Mouse (Mus musculus) layer of hippocampus, postnatal 14 days (tissue): ENCODE results near the gene Gm973. TPM values are rescaled to one million over a fixed set of nuclear protein-coding genes. Genes with fewer than 3 reads are reported as not detected.

Source experiments
- DNase-seq, 2 experiments: peaks; one replicate each; pipeline ENCODE4 v3.0.0; 2021 to 2022; ENCODE audit warnings: low spot score in 2 of 2, mixed read lengths in 1 of 2
- total RNA-seq, 2 experiments: library from RNA; stranded (reverse); gene quantifications; 2 replicates each; pipeline ENCODE4 v1.2.3; 2021

The Gm973 gene
- total RNA-seq, 2 experiments from 2014 or later: 10.2 to 11.5 TPM

DNA sequence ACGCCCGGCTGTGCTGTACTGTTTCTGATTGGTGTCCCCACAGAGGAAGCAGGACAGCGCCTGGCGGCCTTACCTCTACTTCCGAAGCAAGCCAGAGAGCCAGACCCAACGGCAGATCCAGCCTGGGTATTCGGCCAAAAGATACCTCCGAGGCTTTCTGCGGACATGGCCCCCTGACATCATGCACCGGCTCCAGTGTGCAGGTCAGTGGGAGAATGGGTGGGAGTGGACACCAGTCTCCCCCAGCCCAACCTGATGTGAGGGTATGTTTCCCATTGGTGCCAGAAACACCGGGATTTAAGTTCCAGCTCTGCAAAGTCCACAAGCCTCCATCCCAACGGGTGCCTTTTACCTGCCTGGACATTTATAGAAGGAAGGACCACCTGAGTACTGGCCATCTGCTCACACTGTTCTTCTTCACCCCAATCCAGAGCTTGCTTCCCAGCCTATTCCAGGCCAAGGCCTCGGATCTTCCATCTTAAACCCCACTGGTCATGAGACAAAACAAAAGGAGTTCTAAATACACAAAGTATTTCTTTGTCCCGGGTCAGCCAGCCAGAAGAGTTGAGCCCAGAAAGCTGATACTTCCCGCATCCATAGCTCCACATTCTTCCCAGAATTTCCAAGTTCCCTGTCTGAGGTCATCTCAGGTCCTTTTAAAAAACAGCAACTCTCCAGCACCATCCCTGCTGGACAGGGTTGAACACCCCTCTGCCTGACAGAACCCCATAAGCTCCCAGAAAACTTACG, 25.4 kb downstream of the Gm973 start:
- DNase-seq: no peak

DNA sequence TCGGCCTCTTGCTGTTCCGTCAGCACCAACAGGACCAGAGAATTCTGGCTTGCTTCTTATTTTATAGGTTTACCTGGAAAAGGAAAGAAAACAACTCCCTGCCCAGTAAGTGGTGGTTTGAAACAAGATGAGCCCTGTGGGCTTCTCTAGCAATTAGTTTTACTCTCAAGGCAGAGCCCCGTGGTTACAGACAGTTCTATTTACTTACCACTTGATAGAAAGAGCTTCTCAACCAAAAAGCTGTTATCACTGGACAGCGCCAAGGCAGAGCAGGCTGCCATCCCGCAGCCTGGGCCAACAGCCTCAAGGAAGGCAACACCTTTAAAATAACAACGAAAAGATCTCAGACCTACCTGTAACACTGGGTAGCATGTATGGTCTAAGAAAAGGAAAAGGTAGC, 26.2 kb downstream of the Gm973 start:
- DNase-seq: no peak

DNA sequence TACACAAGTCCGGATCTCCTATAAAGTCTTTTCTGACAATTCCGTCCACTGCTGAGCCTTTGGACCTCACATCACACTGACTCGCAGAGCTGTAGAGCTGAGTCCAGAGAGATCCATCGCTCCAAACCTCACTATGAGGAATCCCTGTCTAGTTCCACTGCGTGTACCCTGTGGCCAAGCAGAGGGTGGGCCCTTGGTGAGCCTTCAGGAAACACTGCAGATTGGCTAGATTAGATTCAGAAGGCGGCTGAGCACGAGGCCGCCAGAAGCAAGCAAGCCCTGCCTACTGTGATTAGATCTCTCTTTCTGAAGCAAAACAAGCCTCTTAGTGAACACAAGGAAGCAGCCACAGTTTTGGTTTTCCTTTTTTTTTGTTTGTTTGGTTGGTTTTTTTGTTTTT, 27.8 kb downstream of the Gm973 start:
- no peak for DNase-seq

DNA sequence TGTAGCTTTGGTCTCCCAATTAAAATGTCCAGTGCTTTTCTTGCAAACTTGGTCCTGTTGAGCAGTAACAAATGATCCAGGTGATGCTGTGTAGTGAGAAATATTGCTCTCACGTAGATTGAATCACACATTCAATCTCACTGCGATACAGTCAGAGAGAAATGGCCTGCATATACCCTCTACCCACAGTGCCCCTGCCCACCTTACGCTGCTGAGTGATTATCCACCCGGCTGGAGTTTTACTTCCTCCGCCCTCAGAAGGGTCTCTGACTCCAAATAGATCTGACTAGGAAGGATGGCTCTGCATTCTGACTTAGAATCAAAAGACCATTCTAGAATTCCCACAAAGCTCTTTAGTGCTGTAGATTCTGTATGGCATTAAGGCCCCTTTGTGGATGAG, 32.4 kb downstream of the Gm973 start:
- no peak for DNase-seq

DNA sequence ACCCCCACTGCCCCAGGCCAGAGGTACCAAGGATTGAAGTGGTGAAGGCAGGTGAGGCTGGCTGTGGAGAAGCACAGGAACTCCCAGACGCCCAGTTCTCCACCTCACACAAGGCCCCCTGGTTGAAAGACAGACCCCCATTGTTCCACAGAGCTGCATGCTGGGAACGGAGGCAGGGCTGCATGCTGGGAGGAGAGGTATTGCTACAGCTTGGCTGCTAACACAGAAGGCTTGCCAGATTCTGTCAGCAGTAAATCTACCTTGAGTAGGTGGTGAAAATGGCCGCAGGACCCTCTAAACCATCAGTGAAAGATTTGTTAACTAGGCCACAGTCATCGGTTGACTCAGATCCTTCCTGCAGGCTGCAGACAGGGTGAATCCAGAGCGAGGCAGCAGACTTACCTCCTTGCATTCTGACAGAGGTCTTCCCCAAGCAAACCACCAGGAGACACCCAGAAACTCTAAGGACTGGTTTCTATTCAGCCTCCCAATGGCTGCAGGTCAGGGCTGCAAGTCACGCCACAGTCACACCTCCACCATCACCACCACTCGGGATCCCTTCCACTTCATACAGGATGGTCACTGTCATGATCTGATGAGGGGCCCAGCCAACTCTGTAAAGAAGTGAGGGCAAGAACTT, 33.1 kb downstream of the Gm973 start:
- no peak for DNase-seq

- DNase-seq: no peak
Observed at GRCm38 (mm10) chr1:59550227-59550626, 34.2 kb downstream of the Gm973 start.

DNA sequence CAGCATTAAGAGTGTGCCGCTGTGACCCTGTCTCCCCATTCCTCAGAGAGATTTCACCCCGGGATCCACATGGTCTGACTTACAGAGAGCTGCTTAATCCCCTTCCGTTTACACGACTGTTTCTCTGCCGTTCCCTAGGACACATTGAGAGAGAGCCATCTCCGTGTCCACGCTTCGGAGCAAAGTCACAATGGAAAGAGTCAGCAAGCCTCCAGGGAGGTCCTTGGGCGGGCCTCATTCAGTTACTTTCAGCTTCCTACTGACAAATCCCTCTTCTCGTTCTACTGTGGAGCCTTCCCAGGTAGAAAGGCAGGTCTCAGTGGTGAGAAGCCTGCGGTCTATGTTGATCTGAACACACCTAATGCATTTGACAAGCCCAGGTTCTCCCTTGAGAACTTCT, 34.9 kb downstream of the Gm973 start:
- no peak for DNase-seq

DNA sequence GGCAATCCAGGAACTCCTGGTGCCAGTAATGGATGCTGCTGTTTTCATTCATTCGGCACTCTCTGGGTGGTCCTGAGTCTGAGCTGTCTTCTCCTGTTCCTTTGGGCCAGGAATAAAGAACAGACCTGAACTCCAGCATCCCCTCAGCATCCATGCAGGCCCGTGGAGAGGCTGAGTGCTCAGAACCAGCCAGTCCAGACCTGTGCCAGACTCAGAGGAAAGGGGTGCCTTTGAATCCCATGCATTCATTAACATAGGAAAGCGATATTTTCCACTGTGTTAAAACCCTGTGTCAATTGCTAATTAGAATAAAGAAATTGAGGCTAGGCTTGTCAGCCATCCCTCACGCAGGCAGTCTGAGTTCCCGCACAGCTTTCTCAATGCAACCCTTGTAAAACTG, 37.6 kb downstream of the Gm973 start:
- DNase-seq: no peak

DNA sequence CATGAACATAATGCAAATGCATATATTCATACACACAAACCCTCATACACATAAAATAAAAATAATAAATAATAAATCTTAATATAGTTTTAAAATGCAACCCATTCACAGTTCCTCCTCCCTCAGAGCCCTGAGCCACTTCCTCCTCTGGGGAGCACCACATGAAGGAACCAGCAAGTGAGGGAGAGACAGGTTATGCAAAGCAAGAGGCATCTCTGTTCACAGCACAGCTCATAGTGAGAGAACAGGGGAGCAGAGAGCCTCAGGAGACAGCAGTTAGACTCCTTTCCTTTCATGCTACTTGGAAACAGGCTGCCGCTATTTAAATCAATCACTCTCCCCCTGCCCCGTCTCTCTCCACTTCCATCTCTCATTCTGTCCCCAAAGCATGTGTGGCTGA, 47.5 kb downstream of the Gm973 start:
- no peak for DNase-seq

GRCm38 (mm10) chr1:59565804-59566203, 49.7 kb downstream of the Gm973 start:
- DNase-seq: no peak

DNA sequence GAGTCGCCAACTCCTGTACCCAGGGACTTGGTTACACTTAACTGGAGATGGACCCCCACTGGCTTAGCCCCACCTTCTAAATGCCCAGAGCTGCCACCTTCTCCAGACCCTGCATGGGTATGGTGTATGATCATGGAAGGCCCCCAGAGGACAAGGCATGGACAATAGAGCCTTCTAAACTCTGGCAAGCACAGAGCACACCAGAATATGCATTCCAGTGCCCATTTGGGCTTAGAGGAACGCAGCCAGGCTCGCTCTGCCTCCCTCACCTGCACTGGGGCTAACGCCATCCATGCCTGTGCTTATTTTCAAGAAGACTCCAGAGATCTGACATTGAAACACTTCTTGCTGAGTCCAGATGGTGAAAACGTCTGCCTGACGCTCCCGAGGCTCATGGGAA, 50.2 kb downstream of the Gm973 start:
- no peak for DNase-seq

GRCm38 (mm10) chr1:59566926-59567325, 50.9 kb downstream of the Gm973 start:
- DNase-seq: peak; percentile 24 to 47

DNA sequence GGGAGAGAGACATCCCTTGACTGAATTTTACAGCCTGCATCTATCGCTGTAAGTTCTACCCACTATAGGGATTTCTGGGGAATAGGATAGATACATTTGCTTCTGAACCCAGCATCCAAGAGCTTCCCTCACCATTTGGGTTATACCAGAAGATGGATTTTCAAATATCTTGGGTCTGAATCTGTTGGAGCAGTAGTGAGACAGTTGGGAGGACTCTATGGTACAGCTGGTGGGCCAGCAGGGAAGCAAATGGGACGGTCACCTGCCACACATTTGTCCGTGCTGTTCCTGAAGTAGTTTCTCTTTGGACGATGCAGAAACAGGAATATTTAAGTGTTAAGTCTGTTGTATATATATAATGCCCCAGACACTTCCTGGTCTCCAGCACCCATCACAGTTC, 51.5 kb downstream of the Gm973 start:
- DNase-seq: no peak

DNA sequence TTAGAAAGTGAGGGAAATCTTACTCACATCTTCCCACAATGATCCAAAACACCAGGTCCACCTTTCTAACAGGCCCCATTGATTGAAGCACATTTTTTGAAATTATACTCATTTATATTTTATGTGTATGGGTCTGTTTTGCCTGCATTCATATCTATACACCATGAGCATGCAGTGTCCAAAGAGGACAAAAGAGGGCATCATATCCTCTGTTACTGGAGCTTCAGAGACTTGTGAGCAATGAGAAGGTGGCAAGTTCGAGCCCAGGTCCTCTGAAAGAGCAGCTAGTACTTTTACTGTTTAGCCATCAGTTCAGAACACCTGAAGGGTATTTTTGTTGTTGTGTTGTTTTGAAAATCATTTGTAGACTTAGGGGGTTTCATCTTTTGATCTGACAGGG, 52.2 kb downstream of the Gm973 start:
- no peak for DNase-seq

DNA sequence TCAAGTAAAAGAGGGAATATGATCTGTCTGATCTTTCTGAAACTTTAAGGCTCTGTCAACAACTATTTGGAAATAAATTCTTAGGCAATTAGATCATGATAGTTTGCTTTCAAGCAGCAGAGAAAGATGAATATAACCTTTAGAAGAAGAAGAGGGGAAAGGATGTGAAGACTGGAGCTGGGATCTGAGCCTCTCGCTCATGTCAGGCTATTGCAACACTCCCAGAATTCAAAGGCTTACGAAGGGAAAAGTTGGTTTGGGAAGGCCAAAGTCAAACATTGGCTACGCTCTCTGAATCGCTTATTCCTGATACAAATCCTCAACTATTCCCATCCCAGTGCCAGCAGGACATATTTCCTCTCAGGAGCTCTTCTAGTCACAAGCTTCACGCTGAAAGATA, 53.2 kb downstream of the Gm973 start:
- DNase-seq: no peak

GRCm38 (mm10) chr1:59570767-59571166, 54.7 kb downstream of the Gm973 start:
- DNase-seq: no peak

GRCm38 (mm10) chr1:59571502-59571901, 55.4 kb downstream of the Gm973 start:
- DNase-seq: no peak

DNA sequence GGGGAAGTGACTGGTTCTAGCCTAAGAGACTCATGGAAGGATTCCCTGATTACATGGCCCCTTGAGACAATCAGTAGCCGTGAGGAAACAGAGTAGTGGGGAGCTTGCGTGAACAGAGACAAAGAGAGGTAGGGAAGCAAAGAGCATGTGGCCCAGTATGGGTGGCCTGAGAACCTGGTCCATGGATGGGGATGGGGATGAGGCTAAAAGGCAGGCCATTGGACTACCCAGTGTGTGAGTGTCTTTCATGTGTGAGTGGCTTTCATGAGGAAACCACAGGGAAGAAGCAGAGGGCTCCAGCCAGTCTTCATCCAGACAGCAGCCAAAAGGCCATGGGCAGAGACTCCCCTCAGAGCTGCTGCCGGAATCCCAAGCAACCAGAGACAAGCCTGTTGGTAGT, 57.8 kb downstream of the Gm973 start:
- DNase-seq: no peak

- DNase-seq: no peak
Observed at GRCm38 (mm10) chr1:59574262-59575187, 58.5 kb downstream of the Gm973 start.

DNA sequence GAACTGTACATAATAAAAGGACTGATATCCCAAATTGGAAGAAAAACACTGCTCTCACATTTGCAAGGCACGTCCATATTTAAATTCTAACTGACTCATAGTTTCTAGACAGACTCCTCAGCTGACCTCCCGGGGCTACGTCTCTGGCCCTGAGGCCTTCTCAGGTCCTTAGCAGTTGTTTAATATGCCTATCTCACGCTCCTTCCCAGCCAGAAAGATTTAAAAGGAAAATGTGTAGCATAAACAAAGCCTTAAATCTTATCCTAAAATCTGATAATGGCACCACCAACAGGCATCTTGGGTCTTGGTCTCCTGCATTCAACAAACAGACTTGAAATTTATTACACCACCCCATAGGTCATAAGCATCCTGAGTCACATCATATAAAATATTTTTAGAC, 62.7 kb downstream of the Gm973 start:
- DNase-seq: no peak

- no peak for DNase-seq
Observed at GRCm38 (mm10) chr1:59579327-59579726, 63.3 kb downstream of the Gm973 start.

- DNase-seq: no peak
Observed at GRCm38 (mm10) chr1:59580131-59580751, 64.2 kb downstream of the Gm973 start.
